Mouse (Mus musculus): ENCODE measurements around the gene 1190005I06Rik.

DNA sequence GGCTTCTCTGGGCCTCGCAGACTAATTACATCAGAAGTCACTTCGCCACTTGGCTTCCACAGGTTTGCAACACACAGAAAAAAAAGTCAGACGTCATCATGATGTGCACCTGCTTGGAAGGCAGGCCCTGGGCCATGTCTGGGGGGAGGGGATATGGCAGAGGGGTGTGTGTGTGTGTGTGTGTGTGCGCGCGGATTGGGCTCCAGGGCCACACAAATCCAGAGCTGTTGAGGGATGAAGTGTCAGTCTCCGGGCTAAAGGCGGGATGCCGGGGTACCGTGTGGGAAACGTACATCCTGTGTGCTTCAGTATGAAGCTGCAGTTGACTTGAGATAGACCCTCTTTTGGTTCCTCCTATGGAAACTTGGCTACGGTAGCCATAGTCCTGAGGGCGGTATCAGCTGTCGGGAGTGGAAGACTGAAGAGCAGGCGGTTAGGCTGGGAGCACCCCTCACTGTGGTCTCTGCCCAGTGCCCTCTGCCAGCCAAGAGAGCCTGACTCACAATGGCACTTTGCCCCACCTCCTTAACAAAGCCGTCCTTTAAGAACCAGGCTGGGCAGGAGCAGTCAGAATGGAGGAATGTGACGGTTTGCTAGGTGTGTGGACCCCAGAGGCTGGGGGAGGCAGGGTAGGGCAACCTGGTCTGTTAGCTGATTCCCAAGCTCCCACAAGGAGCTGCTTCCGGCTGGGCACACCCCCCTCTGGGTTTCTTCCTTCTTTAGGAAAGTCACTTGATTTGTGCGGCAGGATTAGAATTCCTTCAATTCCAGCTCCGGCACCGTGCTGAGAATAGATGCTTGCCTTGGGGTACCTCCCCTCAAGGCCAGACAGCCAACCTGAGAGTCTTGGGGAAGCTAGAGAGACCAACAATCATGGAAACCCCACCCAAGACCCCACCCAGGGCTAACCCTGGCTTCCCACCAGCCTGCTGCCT, 15.7 kb downstream of the 1190005I06Rik start:
- no peak for TF ChIP-seq CTCF (IDR thresholded peaks at IDR 0.05; ENCODE audit: low read depth, low read length)
- TF ChIP-seq POLR2A (IDR thresholded peaks at IDR 0.05; ENCODE audit: extremely low read depth, insufficient read depth, low read length), result no peak

All from liver, adult 2 months (tissue).